Mouse (Mus musculus) spleen, postnatal 36 days (tissue): ENCODE measurements around the gene Gpr158.

ENCODE experiments used
- DNase-seq, 2 experiments: peaks; one replicate each; pipeline ENCODE4 v3.0.0; 2022; ENCODE audit warnings: low spot score in 2 of 2, mixed read lengths in 1 of 2

The Gpr158 gene

GRCm38 (mm10) chr2:21632136-21632535 lies 264.8 kb downstream of the Gpr158 start:
- no peak for DNase-seq

DNA sequence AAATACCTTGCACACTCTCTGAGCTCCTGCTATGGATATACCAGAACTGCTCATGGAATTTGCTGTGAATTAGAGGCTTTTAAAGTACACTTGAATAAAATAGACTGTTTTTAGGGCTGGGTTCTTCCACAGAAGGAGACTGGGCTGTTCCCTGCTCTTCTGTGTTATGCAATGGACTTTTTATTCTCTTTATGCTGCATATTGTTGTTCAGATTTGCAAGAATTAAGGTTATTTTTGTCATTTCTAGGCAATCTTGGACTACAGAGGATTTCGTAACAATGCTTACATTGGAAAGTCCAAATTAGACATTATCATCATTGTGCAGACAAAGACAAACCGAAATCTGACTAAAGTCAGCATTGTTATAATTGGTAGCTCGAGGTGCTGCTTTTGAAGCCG lies 298.4 kb downstream of the Gpr158 start:
- no peak for DNase-seq

DNA sequence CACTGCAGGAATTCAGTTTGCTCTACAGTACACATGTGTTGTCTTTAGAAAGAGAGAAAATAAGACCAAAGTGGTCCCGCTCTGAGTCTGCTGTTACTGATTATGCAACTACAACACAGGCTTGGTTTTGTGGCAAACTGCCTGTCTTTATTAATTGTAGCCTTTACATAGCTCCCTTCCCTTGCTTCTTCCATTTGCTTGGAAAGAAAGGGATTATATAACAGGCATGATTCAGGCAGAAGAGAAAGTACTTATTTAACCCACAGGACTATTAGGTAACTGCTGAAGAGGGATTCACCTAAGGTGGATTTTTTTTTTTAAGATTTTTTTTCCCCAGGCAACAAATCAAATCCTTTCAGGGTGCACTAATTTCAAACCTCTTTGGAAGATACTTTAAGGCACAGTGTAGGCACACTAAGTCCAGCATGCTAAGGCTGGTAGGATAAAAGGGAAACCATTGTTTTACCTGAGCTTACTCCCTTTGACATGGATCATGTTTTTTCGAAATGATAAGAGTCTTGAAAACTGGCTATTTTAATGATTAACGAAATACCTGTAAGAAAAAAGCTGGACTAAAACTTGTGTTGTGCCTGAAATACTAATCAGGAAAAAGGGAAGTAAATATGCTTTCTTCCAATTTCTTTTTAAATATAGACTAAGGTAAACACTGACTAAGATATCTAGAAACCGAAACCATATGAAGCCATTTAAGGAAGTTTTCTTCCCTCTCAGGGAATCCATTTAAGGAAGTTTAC lies 308.9 kb downstream of the Gpr158 start:
- no peak for DNase-seq

DNA sequence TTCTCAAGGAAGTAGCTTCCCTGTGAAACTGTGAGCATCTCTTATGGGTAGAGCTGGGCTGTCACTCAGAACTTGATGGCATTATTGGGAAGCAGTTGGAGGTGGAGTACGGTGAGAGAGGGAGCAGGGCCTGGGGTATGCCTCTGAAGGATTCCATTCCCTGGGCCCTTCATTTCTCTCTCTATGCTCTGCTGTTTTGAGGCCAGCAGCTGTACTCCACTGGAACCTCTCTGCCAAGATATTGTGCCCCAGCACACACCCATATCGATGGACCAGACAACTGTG lies 309.4 kb downstream of the Gpr158 start:
- no peak for DNase-seq

DNA sequence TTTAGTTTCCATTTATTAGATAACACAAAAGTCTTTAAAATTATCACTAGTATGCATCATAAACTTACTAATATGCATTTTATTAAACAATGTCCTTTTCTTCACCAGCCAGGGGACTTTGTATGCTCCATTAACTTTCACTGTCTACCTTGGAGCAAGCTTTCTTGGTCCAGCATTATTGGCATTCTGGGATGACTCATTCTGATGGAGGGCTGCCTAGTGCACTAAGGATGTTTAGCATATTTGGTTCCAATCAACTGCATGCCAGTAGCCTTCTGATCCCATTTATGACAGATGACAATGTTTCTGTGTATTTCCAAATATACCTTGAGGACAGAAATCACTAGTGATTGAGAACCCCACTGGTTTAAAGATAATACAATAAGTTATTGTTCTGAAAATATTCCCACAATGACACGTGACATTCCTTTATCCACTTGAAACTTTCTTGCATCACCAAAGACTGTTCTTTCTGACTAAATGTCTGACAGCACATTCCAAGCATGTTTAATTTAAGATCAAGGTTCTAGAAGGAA lies 313.5 kb downstream of the Gpr158 start:
- DNase-seq, result no peak

DNA sequence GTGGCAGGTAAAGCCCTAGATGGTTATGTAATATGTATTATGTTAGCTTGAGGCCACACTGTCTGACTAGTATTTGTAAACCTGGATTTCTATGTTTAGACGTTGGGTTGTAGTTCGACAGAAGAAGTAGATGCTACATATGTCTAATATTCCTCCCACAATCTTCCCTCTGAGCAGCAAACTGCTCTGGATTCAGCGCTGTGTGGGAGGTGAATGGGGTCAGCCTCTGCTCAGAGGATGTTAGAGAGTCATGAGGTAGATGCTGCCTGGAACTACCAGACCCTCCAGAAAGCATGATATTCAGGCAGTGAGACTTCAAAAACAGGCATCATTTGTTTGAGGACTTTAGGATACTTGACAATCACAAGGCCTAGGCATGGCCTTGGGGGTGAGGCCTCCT lies 317.4 kb downstream of the Gpr158 start:
- no peak for DNase-seq

GRCm38 (mm10) chr2:21693128-21693527 lies 325.8 kb downstream of the Gpr158 start:
- DNase-seq, result no peak

- DNase-seq, result no peak
Measured at GRCm38 (mm10) chr2:21693807-21694594, 326.7 kb downstream of the Gpr158 start.

DNA sequence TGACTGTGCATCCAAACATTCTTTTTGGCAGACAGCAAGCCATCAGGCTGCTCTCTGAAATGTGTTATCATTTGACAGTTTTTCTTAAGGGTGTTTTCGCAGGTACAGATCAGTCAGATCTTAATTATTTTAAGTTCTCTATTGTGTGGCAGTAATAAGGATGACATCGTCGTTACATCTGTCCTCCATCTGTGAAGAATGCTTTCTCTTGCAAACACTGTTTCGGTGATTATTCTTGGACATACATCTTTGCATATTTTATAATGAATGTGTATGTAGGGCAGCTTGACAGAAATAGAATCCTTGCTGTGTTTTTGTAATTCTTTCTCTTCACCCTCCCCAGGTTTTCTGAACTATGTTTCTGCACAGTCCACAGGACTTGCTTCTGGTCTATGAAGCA lies 360.7 kb downstream of the Gpr158 start:
- no peak for DNase-seq

GRCm38 (mm10) chr2:21783721-21784120 lies 416.4 kb downstream of the Gpr158 start:
- no peak for DNase-seq

- no peak for DNase-seq
Measured at GRCm38 (mm10) chr2:21793156-21793555, 425.8 kb downstream of the Gpr158 start.

- no peak for DNase-seq
Measured at GRCm38 (mm10) chr2:21799616-21800015, 432.3 kb downstream of the Gpr158 start.

GRCm38 (mm10) chr2:21800045-21800444 lies 432.7 kb downstream of the Gpr158 start:
- DNase-seq, result no peak

DNA sequence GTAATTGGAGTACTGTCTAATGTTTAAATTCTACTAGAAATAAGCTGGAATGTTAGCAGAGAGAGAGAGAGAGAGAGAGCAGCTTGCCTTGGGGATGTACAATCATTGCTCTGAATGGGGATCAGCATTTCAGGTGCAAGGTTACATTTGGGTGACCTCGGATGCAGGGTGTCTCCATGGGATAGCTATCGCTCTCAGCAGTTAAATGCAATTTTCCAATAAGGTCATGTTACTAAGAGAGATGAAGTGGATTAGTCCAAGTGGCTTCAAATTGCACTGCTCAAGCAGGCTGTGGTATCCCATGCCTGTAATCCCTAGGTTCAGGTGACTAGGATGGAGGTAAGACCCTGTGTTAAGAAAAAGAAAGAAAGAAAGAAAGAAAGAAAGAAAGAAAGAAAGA lies 441.2 kb downstream of the Gpr158 start:
- no peak for DNase-seq

DNA sequence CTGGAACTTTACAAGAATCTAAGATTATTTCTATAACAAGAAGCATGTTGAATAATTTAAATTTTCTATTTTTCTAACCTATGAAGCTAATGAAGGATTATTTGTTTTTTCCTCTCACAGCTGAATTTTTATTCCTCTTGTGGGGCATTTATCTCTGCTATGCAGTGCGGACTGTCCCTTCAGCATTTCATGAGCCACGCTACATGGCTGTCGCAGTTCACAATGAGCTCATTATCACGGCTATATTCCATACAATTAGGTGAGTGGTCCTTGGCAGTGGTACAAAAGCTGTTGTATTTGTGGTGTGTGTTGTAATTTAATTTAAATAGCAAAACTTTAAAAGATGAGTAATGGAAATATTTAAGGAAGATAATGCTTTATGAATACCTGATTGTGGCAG lies 443.1 kb downstream of the Gpr158 start:
- no peak for DNase-seq

DNA sequence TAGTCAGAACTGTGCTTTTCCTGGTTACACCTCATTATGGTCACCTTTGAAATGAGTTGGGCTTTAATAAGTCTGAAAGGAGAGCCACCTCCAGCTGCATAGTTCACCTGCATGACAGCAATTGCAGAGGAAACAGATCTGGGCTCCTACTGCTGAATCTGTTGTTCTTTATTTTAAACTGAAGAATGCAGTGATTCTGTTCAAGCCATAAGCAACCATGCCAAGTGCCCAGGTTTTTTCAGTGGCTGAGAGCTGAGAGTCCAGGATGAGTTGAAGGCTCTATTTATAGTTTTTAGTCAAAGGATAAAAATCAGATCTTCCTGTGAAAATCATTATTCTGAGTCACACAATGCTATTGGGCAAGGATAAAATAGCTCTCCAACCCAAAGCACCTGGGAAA lies 496.7 kb downstream of the Gpr158 start:
- DNase-seq, result no peak
